Comparison of ENCODE assay signal across 9 mouse cellular contexts in genomic region chr5:145116316-145116715, GRCm38 (mm10). TPM values are rescaled to one million over a fixed set of nuclear protein-coding genes. Genes with fewer than 3 reads are reported as not detected.
DNase-seq lines count a peak whose midpoint lies in the region.
"Had no signal": no experiment of that assay in that cellular context is flagged by ENCODE, and none has a peak within 500 bp of the region (broad histone marks: within the 10 kb centered on the region; RNA-seq: fewer than 3 reads in every experiment).

No protein-coding gene starts in this region.

- H3K36me3 ChIP-seq in macrophage (ENCODE audit: inconsistent target) = peaks cover 33% of the 10 kb centered on the region; the same call in 1 of the 2 replicates

- 2% methylated on average over 4 of the region's 4 CpGs for WGBS in macrophage (ENCODE audit: missing documents)

- peak overlapping the region; percentile 84 for H3K4me3 ChIP-seq in macrophage (ENCODE audit: inconsistent target)
- H3K4me3 ChIP-seq: neural tube, embryonic 12.5 days had no signal

- H3K79me2 ChIP-seq in macrophage (ENCODE audit: inconsistent target) = peaks cover 69% of the 10 kb centered on the region

- DNase-seq in embryo, embryonic 10 days (ENCODE audit: low spot score) = peak; percentile 29
- DNase-seq in embryo, embryonic 9.5 days (ENCODE audit: extremely low spot score) = no peak
- DNase-seq in adrenal gland, adult 2 months = peak; percentile 82
- DNase-seq in heart, adult 8-10 months (ENCODE audit: low spot score) = peak; percentile 83
- DNase-seq in kidney, postnatal 10 days = peak; percentile 81
- DNase-seq in thymus, postnatal 36 days = peak; percentile 49 to 68
- no peak for DNase-seq in layer of hippocampus, postnatal 36 days

- peak overlapping the region; percentile 99 for H3K27ac ChIP-seq in macrophage
- H3K27ac ChIP-seq: neural tube, embryonic 12.5 days had no signal

RNA-seq across cellular contexts. Expression of gene Arpc1b, which starts 2.3 kb away (rescaled TPM):
- 100 to 1,000 TPM; 212 to 236 TPM for total RNA-seq in adrenal gland, adult 2 months (2021)
- 450 and 491 TPM in 2 replicates for polyA plus RNA-seq in adrenal gland, adult 2 months (2012; rRNA removed)
- total RNA-seq in heart, adult 8-10 months (2022) = 10 to 100 TPM; 46.0 to 70.3 (median 55.0) TPM
- total RNA-seq in macrophage (2018; cell fraction: chromatin; rRNA removed) = 100 to 1,000 TPM; 343 to 668 (median 545) TPM
- 100 to 1,000 TPM; 519 to 764 (median 670) TPM for total RNA-seq in macrophage (2018; cell fraction: cytosol; rRNA removed)
- total RNA-seq in macrophage (2018; cell fraction: nucleus; rRNA removed) = 100 to 1,000 TPM; 379 to 691 (median 534) TPM
- 401 to 795 TPM (median 759 TPM) in 3 replicates for polyA plus RNA-seq in macrophage (2018)
- 10 to 100 TPM; 23.4 to 26.9 TPM for total RNA-seq in layer of hippocampus, postnatal 36 days (2021)

RNA-seq across cellular contexts. Expression of gene Pdap1, which starts 23.7 kb away (rescaled TPM):
- total RNA-seq in adrenal gland, adult 2 months (2021) = 10 to 100 TPM; 86.5 to 87.6 TPM
- 29.6 and 33.6 TPM in 2 replicates for polyA plus RNA-seq in adrenal gland, adult 2 months (2012; rRNA removed)
- 10 to 100 TPM; 30.2 to 50.2 (median 42.8) TPM for total RNA-seq in heart, adult 8-10 months (2022)
- total RNA-seq in macrophage (2018; cell fraction: chromatin; rRNA removed) = 10 to 100 TPM; 17.8 to 64.3 (median 41.5) TPM
- total RNA-seq in macrophage (2018; cell fraction: cytosol; rRNA removed) = 10 to 100 TPM; 26.7 to 39.4 (median 31.9) TPM
- total RNA-seq in macrophage (2018; cell fraction: nucleus; rRNA removed) = 10 to 100 TPM in 25 of 26 experiments, 1 to 10 TPM in 1; 7.9 to 39.1 (median 20.0) TPM
- 39.1 to 134 TPM (median 69.9 TPM) in 3 replicates for polyA plus RNA-seq in macrophage (2018)
- 10 to 100 TPM; 88.8 to 94.5 TPM for total RNA-seq in layer of hippocampus, postnatal 36 days (2021)

RNA-seq across cellular contexts. Expression of gene Bud31, which starts 23.8 kb away (rescaled TPM):
- 100 to 1,000 TPM; 103 to 113 TPM for total RNA-seq in adrenal gland, adult 2 months (2021)
- 26.2 and 27.3 TPM in 2 replicates for polyA plus RNA-seq in adrenal gland, adult 2 months (2012; rRNA removed)
- total RNA-seq in heart, adult 8-10 months (2022) = 10 to 100 TPM; 53.1 to 60.7 (median 57.3) TPM
- total RNA-seq in macrophage (2018; cell fraction: chromatin; rRNA removed) = 100 to 1,000 TPM in 17 of 26 experiments, 10 to 100 TPM in 9; 78.4 to 282 (median 114) TPM
- total RNA-seq in macrophage (2018; cell fraction: cytosol; rRNA removed) = 100 to 1,000 TPM; 116 to 165 (median 134) TPM
- total RNA-seq in macrophage (2018; cell fraction: nucleus; rRNA removed) = 100 to 1,000 TPM in 18 of 26 experiments, 10 to 100 TPM in 8; 82.6 to 220 (median 107) TPM
- 133 to 160 TPM (median 139 TPM) in 3 replicates for polyA plus RNA-seq in macrophage (2018)
- total RNA-seq in layer of hippocampus, postnatal 36 days (2021) = 10 to 100 TPM; 74.3 to 76.2 TPM

RNA-seq across cellular contexts. Expression of gene Kpna7, which starts 32.5 kb away (rescaled TPM):
- total RNA-seq in adrenal gland, adult 2 months (2021) = not detected
- polyA plus RNA-seq in adrenal gland, adult 2 months (2012; rRNA removed) = not detected in 2 replicates
- total RNA-seq in heart, adult 8-10 months (2022) = not detected
- not detected for total RNA-seq in macrophage (2018; cell fraction: chromatin; rRNA removed)
- not detected for total RNA-seq in macrophage (2018; cell fraction: cytosol; rRNA removed)
- total RNA-seq in macrophage (2018; cell fraction: nucleus; rRNA removed) = not detected
- polyA plus RNA-seq in macrophage (2018) = not detected in 3 replicates
- total RNA-seq in layer of hippocampus, postnatal 36 days (2021) = not detected
- polyA plus RNA-seq: neural tube, embryonic 12.5 days had no signal

RNA-seq across cellular contexts. Expression of gene Arpc1a, which starts 32.7 kb away (rescaled TPM):
- 100 to 1,000 TPM; 111 to 129 TPM for total RNA-seq in adrenal gland, adult 2 months (2021)
- 70.9 and 78.6 TPM in 2 replicates for polyA plus RNA-seq in adrenal gland, adult 2 months (2012; rRNA removed)
- 10 to 100 TPM; 59.9 to 67.2 (median 63.8) TPM for total RNA-seq in heart, adult 8-10 months (2022)
- total RNA-seq in macrophage (2018; cell fraction: chromatin; rRNA removed) = 10 to 100 TPM; 27.9 to 66.9 (median 46.8) TPM
- total RNA-seq in macrophage (2018; cell fraction: cytosol; rRNA removed) = 10 to 100 TPM; 54.4 to 92.7 (median 68.5) TPM
- total RNA-seq in macrophage (2018; cell fraction: nucleus; rRNA removed) = 10 to 100 TPM; 21.3 to 70.8 (median 39.7) TPM
- 37.0 to 93.9 TPM (median 74.8 TPM) in 3 replicates for polyA plus RNA-seq in macrophage (2018)
- 100 to 1,000 TPM; 248 to 263 TPM for total RNA-seq in layer of hippocampus, postnatal 36 days (2021)

Comparison
In these comparisons a context has a peak if more than half of its experiments do, and no peak if none do; other contexts are left out.
1. DNase-seq: peak in embryo, embryonic 10 days (single experiment), adrenal gland, adult 2 months (single experiment), heart, adult 8-10 months (single experiment), kidney, postnatal 10 days (single experiment) and thymus, postnatal 36 days (2 of 2); none in embryo, embryonic 9.5 days (single experiment) and layer of hippocampus, postnatal 36 days (0 of 2).